8 mouse cellular contexts compared by ENCODE assay signal in the genomic region with DNA sequence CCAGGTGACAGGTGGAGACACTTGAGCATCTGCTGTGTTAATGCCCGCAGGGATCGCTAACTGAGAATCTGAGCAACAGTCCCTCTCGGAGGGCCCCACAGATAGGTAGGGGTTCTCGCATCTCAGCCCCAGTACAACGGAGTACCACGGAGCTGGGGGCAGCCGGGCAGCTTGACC. TPM values are rescaled to one million over a fixed set of nuclear protein-coding genes. Genes with fewer than 3 reads are reported as not detected.
A peak's percentile ranks its signal among the peaks of the same experiment; 100 is the strongest.
DNase-seq lines count a peak whose midpoint lies in the region; ATAC-seq and TF ChIP-seq lines count a peak whose summit lies in the region.

Gene Serhl (plus strand): TSS at position 78 of the 177 bp plus-strand sequence.

- TF ChIP-seq POLR2A in CH12.LX (IDR thresholded peaks at IDR 0.05; ENCODE audit: low read depth, low read length) (no peak), MEL (IDR thresholded peaks at IDR 0.05; ENCODE audit: control insufficient read depth in 1 of 2, insufficient read depth in 1 of 2, low read depth in 1 of 2, low read length in 2 of 2, poor library complexity in 1 of 2) (no peak)

- no peaks in the 10 kb centered on the region for H3K36me3 ChIP-seq in CH12.LX (replicated peaks in 1 of 2; ENCODE audit: control insufficient read depth in 1 of 2, insufficient read depth in 1 of 2, low read length in 1 of 2)
- peaks cover 0 to 18% of the 10 kb centered on the region in 2 experiments; a peak in 2 of 4 replicates for H3K36me3 ChIP-seq in MEL (ENCODE audit: control insufficient read depth in 1 of 2, insufficient read depth in 2 of 2, low read length in 2 of 2)
- no peaks in the 10 kb centered on the region for H3K36me3 ChIP-seq in forebrain, postnatal 0 days (ENCODE audit: insufficient read depth)
- no peaks in the 10 kb centered on the region for H3K36me3 ChIP-seq in hindbrain, embryonic 14.5 days (replicated peaks; ENCODE audit: control insufficient read depth, insufficient read depth)
- H3K36me3 ChIP-seq in midbrain, embryonic 13.5 days, result no peaks in the 10 kb centered on the region

- peak within 1 kb of the TSS; percentile 75; the same call in 1 of the 2 replicates for H3K4me2 ChIP-seq in CH12.LX (ENCODE audit: insufficient read depth, low read depth, poor library complexity, severe bottlenecking)
- no peak within 1 kb of the TSS for H3K4me2 ChIP-seq in forebrain, postnatal 0 days (ENCODE audit: low read depth)
- peak within 1 kb of the TSS; percentile 31 for H3K4me2 ChIP-seq in hindbrain, embryonic 14.5 days (replicated peaks)
- peak within 1 kb of the TSS; percentile 37 for H3K4me2 ChIP-seq in midbrain, embryonic 13.5 days (replicated peaks)

- no peaks in the 10 kb centered on the region for H3K9me3 ChIP-seq in CH12.LX (replicated peaks; ENCODE audit: low read length)
- no peaks in the 10 kb centered on the region for H3K9me3 ChIP-seq in MEL (replicated peaks; ENCODE audit: insufficient read depth, low read length)
- no peaks in the 10 kb centered on the region for H3K9me3 ChIP-seq in forebrain, postnatal 0 days (ENCODE audit: low read length)
- no peaks in the 10 kb centered on the region for H3K9me3 ChIP-seq in hindbrain, embryonic 14.5 days (ENCODE audit: control insufficient read depth, low read length)
- H3K9me3 ChIP-seq in midbrain, embryonic 13.5 days, result no peaks in the 10 kb centered on the region

- H3K9ac ChIP-seq in CH12.LX (ENCODE audit: insufficient read depth, low read depth) (0 out of 2 replicates have a peak within 1 kb of the TSS, but pooled peaks have one; percentile 16), MEL (ENCODE audit: control insufficient read depth, low read depth, low read length, poor library complexity, severe bottlenecking) (no peak within 1 kb of the TSS)
- no peak within 1 kb of the TSS for H3K9ac ChIP-seq in forebrain, postnatal 0 days
- H3K9ac ChIP-seq in hindbrain, embryonic 14.5 days, result no peak within 1 kb of the TSS
- peak within 1 kb of the TSS; percentile 48; the same call in 1 of the 2 replicates for H3K9ac ChIP-seq in midbrain, embryonic 13.5 days (replicated peaks)

- no peaks in the 10 kb centered on the region for H3K27me3 ChIP-seq in CH12.LX (replicated peaks)
- no peaks in the 10 kb centered on the region for H3K27me3 ChIP-seq in MEL (ENCODE audit: control insufficient read depth in 1 of 2, insufficient read depth in 2 of 2, low read length in 2 of 2)
- no peaks in the 10 kb centered on the region for H3K27me3 ChIP-seq in forebrain, postnatal 0 days (ENCODE audit: insufficient read depth, low read length)
- peaks cover 20% of the 10 kb centered on the region; the same call in 1 of the 2 replicates for H3K27me3 ChIP-seq in hindbrain, embryonic 14.5 days (ENCODE audit: control insufficient read depth, insufficient read depth, low read length)
- H3K27me3 ChIP-seq in midbrain, embryonic 13.5 days, result peaks cover 23% of the 10 kb centered on the region; the same call in 1 of the 2 replicates

- 20% methylated on average over 7 of the region's 7 CpGs for WGBS in forebrain, postnatal 0 days
- 17% methylated on average over 7 of the region's 7 CpGs for WGBS in hindbrain, embryonic 14.5 days
- 17% methylated on average over 7 of the region's 7 CpGs for WGBS in midbrain, embryonic 13.5 days

- no peak for DNase-seq in CH12.LX (ENCODE audit: extremely low read depth)
- no peak for DNase-seq in MEL (ENCODE audit: low read depth, low spot score)
- DNase-seq in forebrain, postnatal 0 days, result no peak
- DNase-seq in hindbrain, embryonic 14.5 days (ENCODE audit: low spot score), result no peak
- no peak for DNase-seq in left cerebral cortex, postnatal 4 days
- no peak for DNase-seq in lung, postnatal 14 days
- DNase-seq in left cerebral cortex, postnatal 36 days (ENCODE audit: low spot score in 2 of 2), result no peak

- TF ChIP-seq EP300 in CH12.LX (IDR thresholded peaks at IDR 0.05; ENCODE audit: low read length) (no peak), MEL (IDR thresholded peaks at IDR 0.05; ENCODE audit: low read depth in 1 of 2, low read length in 2 of 2) (no peak)

- dilution Hi-C loops in CH12.LX (cut with MboI; ENCODE audit: extremely low pct_ligation_motif_present, extremely low pct_unique_long_range_greater_than_20kb, low sequenced_read_pairs), result no loop called here

- no peak for ATAC-seq in forebrain, postnatal 0 days
- ATAC-seq in hindbrain, embryonic 14.5 days (ENCODE audit: low FRiP score), result no peak
- no peak for ATAC-seq in midbrain, embryonic 13.5 days

- no peaks in the 10 kb centered on the region for H3K79me2 ChIP-seq in CH12.LX (replicated peaks; ENCODE audit: control insufficient read depth, extremely low read depth, insufficient read depth, poor library complexity, severe bottlenecking)
- H3K79me2 ChIP-seq in MEL (ENCODE audit: control insufficient read depth, insufficient read depth, low read length, poor library complexity), result no peaks in the 10 kb centered on the region

- H3K4me1 ChIP-seq in CH12.LX (ENCODE audit: control insufficient read depth in 1 of 2, insufficient read depth in 2 of 2), result peaks cover 7 to 43% of the 10 kb centered on the region in 2 experiments
- peaks cover 3 to 27% of the 10 kb centered on the region in 2 experiments; a peak in 3 of 4 replicates for H3K4me1 ChIP-seq in MEL (ENCODE audit: control insufficient read depth in 1 of 2, insufficient read depth in 2 of 2, low read length in 2 of 2)
- H3K4me1 ChIP-seq in forebrain, postnatal 0 days (ENCODE audit: insufficient read depth), result no peaks in the 10 kb centered on the region; the same call in 1 of the 2 replicates
- peaks cover 12% of the 10 kb centered on the region for H3K4me1 ChIP-seq in hindbrain, embryonic 14.5 days (replicated peaks; ENCODE audit: control insufficient read depth, insufficient read depth, low read length)
- H3K4me1 ChIP-seq in midbrain, embryonic 13.5 days (replicated peaks), result peaks cover 16% of the 10 kb centered on the region

- intact Hi-C loops in left cerebral cortex, postnatal 4 days (cut with DNase I), result no loop called here
- intact Hi-C loops in left cerebral cortex, postnatal 36 days (cut with DNase I), result no loop called here

- TF ChIP-seq RAD21 in CH12.LX (IDR thresholded peaks at IDR 0.05; ENCODE audit: low read depth, low read length), result no peak
- no peak for TF ChIP-seq RAD21 in MEL (IDR thresholded peaks at IDR 0.05; ENCODE audit: low read depth, low read length)

- TF ChIP-seq CTCF in CH12.LX (conservative IDR thresholded peaks at IDR 0.05 in 1 of 2, IDR thresholded peaks at IDR 0.05 in 1 of 2; ENCODE audit: low read depth in 2 of 2, low read length in 2 of 2) (no peak), MEL (IDR thresholded peaks at IDR 0.05 in 2 of 3, conservative IDR thresholded peaks at IDR 0.05 in 1 of 3; ENCODE audit: control insufficient read depth in 1 of 3, insufficient read depth in 1 of 3, low read depth in 2 of 3, low read length in 3 of 3, poor library complexity in 1 of 3, severe bottlenecking in 1 of 3) (no peak)
- no peak for TF ChIP-seq CTCF in forebrain, postnatal 0 days (IDR thresholded peaks at IDR 0.05; ENCODE audit: low read depth)

- H3K4me3 ChIP-seq in CH12.LX (replicated peaks in 1 of 3; ENCODE audit: low read depth in 2 of 3, low read length in 2 of 3, poor library complexity in 1 of 3), result peak within 1 kb of the TSS in 1 of 3 experiments; percentile 9
- H3K4me3 ChIP-seq in MEL (ENCODE audit: control insufficient read depth in 1 of 2, insufficient read depth in 1 of 2, low read depth in 2 of 2, low read length in 2 of 2), result no peak within 1 kb of the TSS
- H3K4me3 ChIP-seq in forebrain, postnatal 0 days (ENCODE audit: low read depth, low read length), result no peak within 1 kb of the TSS
- H3K4me3 ChIP-seq in hindbrain, embryonic 14.5 days (replicated peaks; ENCODE audit: low read length), result no peak within 1 kb of the TSS
- H3K4me3 ChIP-seq in midbrain, embryonic 13.5 days (replicated peaks), result no peak within 1 kb of the TSS

- no peak within 1 kb of the TSS for H3K27ac ChIP-seq in CH12.LX (ENCODE audit: insufficient read depth, low read depth)
- H3K27ac ChIP-seq in MEL (ENCODE audit: control insufficient read depth, low read depth, low read length), result no peak within 1 kb of the TSS
- no peak within 1 kb of the TSS for H3K27ac ChIP-seq in forebrain, postnatal 0 days (ENCODE audit: low read depth, low read length)
- no peak within 1 kb of the TSS for H3K27ac ChIP-seq in hindbrain, embryonic 14.5 days
- H3K27ac ChIP-seq in midbrain, embryonic 13.5 days, result no peak within 1 kb of the TSS

- in situ Hi-C loops in CH12.LX (cut with MboI; ENCODE audit: low pct_ligation_motif_present, low pct_unique_long_range_greater_than_20kb, low sequenced_read_pairs), result loop anchor here (25.0 kb wide), 1 partner anchor 827 kb away; the partner anchor contains the start of genes 1500009C09Rik and Sept3

TF ChIP-seq in CH12.LX, 34 proteins besides CTCF, POLR2A, EP300 and RAD21 (continues in another document):
- TF ChIP-seq MAZ (IDR thresholded peaks at IDR 0.05; ENCODE audit: low read depth, low read length) (no peak), ZC3H11A (IDR thresholded peaks at IDR 0.05; ENCODE audit: low read depth, low read length) (no peak), SIN3A (IDR thresholded peaks at IDR 0.05; ENCODE audit: low read length) (no peak), JUND (conservative IDR thresholded peaks at IDR 0.05; ENCODE audit: low read depth, low read length) (no peak), MAFK (IDR thresholded peaks at IDR 0.05; ENCODE audit: insufficient replicate concordance, low read length) (no peak)

TF ChIP-seq in MEL, 35 proteins besides CTCF, POLR2A, EP300 and RAD21 (continues in another document):
- TF ChIP-seq MAZ (IDR thresholded peaks at IDR 0.05; ENCODE audit: low read depth, low read length), result no peak
- no peak for TF ChIP-seq HCFC1 (IDR thresholded peaks at IDR 0.05; ENCODE audit: low read depth, low read length)
- TF ChIP-seq MXI1 (IDR thresholded peaks at IDR 0.05; ENCODE audit: low read depth, low read length), result no peak
- TF ChIP-seq POLR2AphosphoS2 (IDR thresholded peaks at IDR 0.05; ENCODE audit: low read length), result no peak
- no peak for TF ChIP-seq ZKSCAN1 (IDR thresholded peaks at IDR 0.05; ENCODE audit: low read depth, low read length)
- no peak for TF ChIP-seq ZC3H11A (IDR thresholded peaks at IDR 0.05; ENCODE audit: low read depth, low read length)

RNA-seq across cellular contexts. Expression of gene Serhl, which starts in this region (rescaled TPM):
- 48.8 and 59.5 TPM in 2 replicates for total RNA-seq in CH12.LX (2012; rRNA removed)
- total RNA-seq in CH12.LX (2014; rRNA removed), result 123 and 129 TPM in 2 replicates
- 52.0 and 57.6 TPM in 2 replicates for polyA plus RNA-seq in CH12.LX (2012; ENCODE audit: insufficient read length, low read depth)
- 19.5 and 19.6 TPM in 2 replicates for total RNA-seq in MEL (2012; rRNA removed)
- polyA plus RNA-seq in MEL (2012; ENCODE audit: insufficient read depth in 1 of 2, insufficient read length in 2 of 2, low read depth in 1 of 2, low replicate concordance in 2 of 2, missing spikeins in 1 of 2), result 10 to 100 TPM in 1 of 2 experiments, not detected in 1; 57.3 TPM
- total RNA-seq in forebrain, postnatal 0 days (2014; rRNA removed), result 7.2 and 11.9 TPM in 2 replicates
- 39.1 and 42.6 TPM in 2 replicates for polyA plus RNA-seq in forebrain, postnatal 0 days (2015; fragmentation: Nextera tagmentation; extraction: Ambion mirVana)
- 31.4 and 34.8 TPM in 2 replicates for polyA plus RNA-seq in hindbrain, embryonic 14.5 days (2014; fragmentation: Nextera tagmentation; extraction: Ambion mirVana)
- 27.2 and 30.6 TPM in 2 replicates for polyA plus RNA-seq in midbrain, embryonic 13.5 days (2015; fragmentation: Nextera tagmentation; extraction: Ambion mirVana)
- total RNA-seq in left cerebral cortex, postnatal 4 days (2021), result 1 to 10 TPM; 5.1 to 7.3 TPM
- 10 to 100 TPM in 1 of 2 experiments, 1 to 10 TPM in 1; 9.3 to 12.3 TPM for total RNA-seq in left cerebral cortex, postnatal 36 days (2021)

Comparison
In these comparisons a context has a peak if more than half of its experiments do, and no peak if none do; other contexts are left out.
1. H3K9ac ChIP-seq: peak in CH12.LX (single experiment) and midbrain, embryonic 13.5 days (single experiment); none in MEL (single experiment), forebrain, postnatal 0 days (single experiment) and hindbrain, embryonic 14.5 days (single experiment).